Mouse (Mus musculus): ENCODE results near the gene Elane. TPM values are rescaled to one million over a fixed set of nuclear protein-coding genes. Genes with fewer than 3 reads are reported as not detected.
A peak's percentile ranks its signal among the peaks of the same experiment; 100 is the strongest.

Gene Elane
- polyA plus RNA-seq, 1 experiment: 23.2 TPM

- peaks cover 87% of the 10 kb centered on the region for H3K4me1 ChIP-seq
- H3K9me3 ChIP-seq: 0 out of 2 replicates have a peak, but pooled peaks cover 6% of the 10 kb centered on the region
- TF ChIP-seq GATA1 (IDR thresholded peaks at IDR 0.05; ENCODE audit: borderline replicate concordance, low read length) (no peak), FLI1 (IDR thresholded peaks at IDR 0.05; ENCODE audit: low read length) (no peak)
- H3K36me3 ChIP-seq (replicated peaks; ENCODE audit: low read length): peaks cover 30% of the 10 kb centered on the region
- peaks cover 19% of the 10 kb centered on the region for H3K27me3 ChIP-seq (replicated peaks)
- H3K4me3 ChIP-seq (replicated peaks): peak overlapping the region; percentile 80
Observed at GRCm38 (mm10) chr10:79918231-79919078, 32.4 kb downstream of the Elane start.

DNA sequence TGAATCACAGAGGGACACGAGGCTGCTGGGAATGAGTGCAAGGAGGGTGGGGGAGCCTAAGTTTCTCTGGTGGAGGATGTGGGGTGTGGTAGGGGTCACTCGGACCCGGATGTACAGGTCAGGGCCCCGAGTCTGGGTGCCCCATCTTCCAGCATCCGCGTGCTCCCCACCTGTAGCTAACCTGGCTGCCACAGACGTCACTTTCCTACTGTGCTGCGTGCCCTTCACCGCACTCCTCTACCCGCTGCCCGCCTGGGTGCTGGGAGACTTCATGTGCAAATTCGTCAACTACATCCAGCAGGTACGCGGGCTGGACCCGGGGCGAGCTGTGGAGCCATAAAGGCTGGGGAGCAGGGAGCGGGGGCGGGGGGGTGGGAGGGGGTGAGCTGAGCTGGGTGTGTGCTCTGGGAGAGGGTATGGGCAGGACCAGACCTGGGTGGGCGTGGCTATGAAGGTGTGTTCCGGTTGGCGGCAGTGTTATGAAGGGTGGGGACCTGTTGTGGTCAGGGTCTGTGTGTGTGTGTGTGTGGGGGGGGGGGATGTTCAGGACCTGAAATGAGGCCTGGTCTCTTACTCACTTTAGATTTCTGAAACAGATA is 33.3 kb downstream of the Elane start:
- Histone ChIP-seq H3K4me1 (peaks cover 86% of the 10 kb centered on the region), H3K27me3 (replicated peaks) (peaks cover 19% of the 10 kb centered on the region), H3K4me3 (replicated peaks) (peak overlapping the region; percentile 46), H3K36me3 (replicated peaks; ENCODE audit: low read length) (peaks cover 22% of the 10 kb centered on the region), H3K9me3 (0 out of 2 replicates have a peak, but pooled peaks cover 6% of the 10 kb centered on the region)
- TF ChIP-seq FLI1 (IDR thresholded peaks at IDR 0.05; ENCODE audit: low read length): no peak
- no peak for TF ChIP-seq GATA1 (IDR thresholded peaks at IDR 0.05; ENCODE audit: borderline replicate concordance, low read length)

GRCm38 (mm10) chr10:79920056-79920890 is 34.2 kb downstream of the Elane start:
- Histone ChIP-seq H3K27me3 (replicated peaks) (peaks cover 19% of the 10 kb centered on the region), H3K36me3 (replicated peaks; ENCODE audit: low read length) (peaks cover 21% of the 10 kb centered on the region), H3K4me3 (replicated peaks) (peak overlapping the region; percentile 30), H3K9me3 (0 out of 2 replicates have a peak, but pooled peaks cover 6% of the 10 kb centered on the region), H3K4me1 (peaks cover 83% of the 10 kb centered on the region)
- TF ChIP-seq FLI1 (IDR thresholded peaks at IDR 0.05; ENCODE audit: low read length): no peak
- TF ChIP-seq GATA1 (IDR thresholded peaks at IDR 0.05; ENCODE audit: borderline replicate concordance, low read length): no peak

DNA sequence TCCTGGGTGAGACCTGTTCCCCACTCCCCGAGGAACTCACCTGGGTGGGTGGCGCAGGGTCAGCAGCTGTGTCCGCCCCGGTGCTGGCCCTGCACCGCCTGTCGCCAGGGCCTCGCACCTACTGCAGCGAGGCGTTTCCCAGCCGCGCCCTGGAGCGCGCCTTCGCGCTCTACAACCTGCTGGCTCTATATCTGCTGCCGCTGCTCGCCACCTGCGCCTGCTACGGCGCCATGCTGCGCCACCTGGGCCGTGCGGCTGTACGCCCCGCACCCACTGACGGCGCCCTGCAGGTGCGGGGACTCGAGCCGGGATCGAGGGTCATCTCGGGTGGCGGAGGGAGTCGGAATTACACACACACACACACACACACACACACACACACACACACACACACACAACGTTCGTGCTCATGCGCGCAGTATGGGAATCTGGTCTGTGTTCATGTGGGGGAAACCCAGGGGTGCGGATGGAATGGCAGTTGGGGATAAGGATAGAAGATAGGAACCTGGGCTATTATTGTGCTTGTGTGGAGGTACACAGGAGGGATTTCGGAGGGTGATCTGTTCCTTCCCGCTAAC is 35.0 kb downstream of the Elane start, which contains the start of gene R3hdm4:
Gene R3hdm4, minus strand, starts transcription at position 251 of the 578 bp plus-strand sequence.
- Histone ChIP-seq H3K36me3 (replicated peaks; ENCODE audit: low read length) (peaks cover 19% of the 10 kb centered on the region), H3K4me3 (replicated peaks) (peak within 1 kb of the TSS; percentile 35), H3K27me3 (replicated peaks) (peaks cover 19% of the 10 kb centered on the region), H3K4me1 (peaks cover 85% of the 10 kb centered on the region), H3K9me3 (0 out of 2 replicates have a peak, but pooled peaks cover 6% of the 10 kb centered on the region)
- TF ChIP-seq GATA1 (IDR thresholded peaks at IDR 0.05; ENCODE audit: borderline replicate concordance, low read length): no peak
- no peak for TF ChIP-seq FLI1 (IDR thresholded peaks at IDR 0.05; ENCODE audit: low read length)

DNA sequence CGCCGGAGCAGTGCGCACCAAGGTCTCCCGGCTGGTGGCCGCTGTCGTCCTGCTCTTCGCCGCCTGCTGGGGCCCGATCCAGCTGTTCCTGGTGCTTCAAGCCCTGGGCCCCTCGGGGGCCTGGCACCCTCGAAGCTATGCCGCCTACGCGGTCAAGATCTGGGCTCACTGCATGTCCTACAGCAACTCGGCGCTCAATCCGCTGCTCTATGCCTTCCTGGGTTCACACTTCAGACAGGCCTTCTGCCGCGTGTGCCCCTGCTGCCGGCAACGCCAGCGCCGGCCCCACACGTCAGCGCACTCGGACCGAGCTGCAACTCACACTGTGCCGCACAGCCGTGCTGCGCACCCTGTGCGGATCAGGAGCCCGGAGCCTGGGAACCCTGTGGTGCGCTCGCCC is 35.5 kb downstream of the Elane start:
- H3K36me3 ChIP-seq (replicated peaks; ENCODE audit: low read length): peaks cover 19% of the 10 kb centered on the region
- peak overlapping the region; percentile 35 for H3K4me3 ChIP-seq (replicated peaks)
- no peak for TF ChIP-seq GATA1 (IDR thresholded peaks at IDR 0.05; ENCODE audit: borderline replicate concordance, low read length)
- TF ChIP-seq FLI1 (IDR thresholded peaks at IDR 0.05; ENCODE audit: low read length): no peak
- peaks cover 90% of the 10 kb centered on the region for H3K4me1 ChIP-seq
- H3K9me3 ChIP-seq: 0 out of 2 replicates have a peak, but pooled peaks cover 6% of the 10 kb centered on the region
- H3K27me3 ChIP-seq (replicated peaks): peaks cover 19% of the 10 kb centered on the region

DNA sequence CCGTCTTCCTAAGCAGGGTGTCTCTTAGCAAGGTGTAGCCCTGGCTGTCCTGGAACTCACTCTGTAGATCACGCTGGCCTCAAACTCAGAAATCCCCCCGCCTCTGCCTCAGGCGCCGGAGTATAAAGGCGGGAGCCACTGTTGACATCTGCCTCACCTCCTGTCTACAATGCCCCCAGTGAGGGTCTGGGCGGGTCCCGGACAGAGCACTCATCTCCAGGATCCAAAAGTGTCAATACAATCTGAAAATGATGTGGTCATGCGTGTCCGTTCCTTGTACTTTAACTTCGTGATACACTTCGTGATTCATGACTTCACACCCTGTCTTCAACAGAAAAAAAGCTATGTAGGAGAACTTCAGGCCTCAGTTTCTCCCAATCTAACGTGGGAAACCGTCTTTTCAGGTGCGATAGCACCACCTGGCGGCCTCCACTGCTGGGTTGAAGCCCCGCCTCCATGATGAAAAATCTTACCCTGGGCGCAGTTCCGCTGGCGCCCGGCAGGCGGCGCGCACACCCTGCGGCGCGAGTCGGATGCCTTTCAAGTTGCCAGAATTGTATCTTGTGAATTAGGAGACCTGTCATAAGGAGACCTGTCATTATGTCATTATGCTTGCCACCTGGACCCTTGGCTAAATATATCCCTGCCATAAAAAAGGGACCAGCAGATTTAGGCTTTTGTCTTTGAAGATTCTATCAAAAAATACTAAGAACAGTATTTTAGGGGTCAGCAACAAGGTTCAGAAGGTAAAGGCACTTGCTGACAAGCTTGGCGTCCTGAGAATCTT is 39.1 kb downstream of the Elane start:
- Histone ChIP-seq H3K36me3 (replicated peaks; ENCODE audit: low read length) (peaks cover 26% of the 10 kb centered on the region), H3K4me3 (replicated peaks) (peak overlapping the region; percentile 95), H3K9me3 (0 out of 2 replicates have a peak, but pooled peaks cover 6% of the 10 kb centered on the region), H3K4me1 (peaks cover 73% of the 10 kb centered on the region), H3K27me3 (replicated peaks) (peaks cover 15% of the 10 kb centered on the region)
- TF ChIP-seq GATA1 (IDR thresholded peaks at IDR 0.05; ENCODE audit: borderline replicate concordance, low read length) (no peak), FLI1 (IDR thresholded peaks at IDR 0.05; ENCODE audit: low read length) (no peak)

DNA sequence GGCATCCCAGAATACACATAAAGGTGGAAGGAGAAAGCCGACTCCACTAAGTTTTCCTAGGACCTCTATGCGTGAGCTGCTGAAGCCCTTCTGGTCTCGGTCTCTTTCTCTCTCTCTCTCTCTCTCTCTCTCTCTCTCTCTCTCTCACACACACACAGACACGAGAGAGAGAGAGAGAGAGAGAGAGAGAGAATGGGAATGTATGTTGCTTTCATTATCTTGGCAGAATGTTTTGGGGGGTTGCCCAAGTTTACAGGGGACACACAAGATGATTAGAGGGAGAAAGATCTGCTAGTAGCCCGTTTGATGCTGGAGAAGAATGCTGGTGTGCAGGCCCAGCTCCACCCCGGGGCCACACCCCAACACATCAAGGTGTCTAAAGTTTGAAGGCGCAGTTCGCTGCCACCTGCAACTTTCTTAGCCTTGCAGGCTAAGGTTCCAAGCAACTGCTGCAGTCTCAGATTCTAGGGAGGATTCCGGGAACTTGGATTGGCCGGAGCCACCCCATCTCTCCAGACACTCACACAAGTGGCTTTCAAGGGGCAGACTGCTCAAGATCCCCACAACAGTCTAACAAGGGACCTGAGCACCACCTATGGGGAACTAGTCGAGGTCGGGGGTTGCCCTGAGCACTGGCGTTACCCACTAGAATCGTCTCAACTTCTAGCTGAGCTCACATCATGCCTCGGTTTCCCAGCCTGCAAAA is 39.9 kb downstream of the Elane start:
- H3K27me3 ChIP-seq (replicated peaks): peaks cover 8% of the 10 kb centered on the region
- peak overlapping the region; percentile 95 for H3K4me3 ChIP-seq (replicated peaks)
- peaks cover 33% of the 10 kb centered on the region for H3K36me3 ChIP-seq (replicated peaks; ENCODE audit: low read length)
- TF ChIP-seq GATA1 (IDR thresholded peaks at IDR 0.05; ENCODE audit: borderline replicate concordance, low read length) (no peak), FLI1 (IDR thresholded peaks at IDR 0.05; ENCODE audit: low read length) (no peak)
- H3K9me3 ChIP-seq: 0 out of 2 replicates have a peak, but pooled peaks cover 6% of the 10 kb centered on the region
- peaks cover 73% of the 10 kb centered on the region for H3K4me1 ChIP-seq
